Mouse (Mus musculus) retina, embryonic 14.5 days (tissue): ENCODE data around the gene Wipi2.
A peak's percentile ranks its signal among the peaks of the same experiment; 100 is the strongest.

Experiments
- DNase-seq: peaks from one replicate; pipeline ENCODE4 v3.0.0-alpha.2; 2015; ENCODE audit warnings: low spot score

The Wipi2 gene

DNA sequence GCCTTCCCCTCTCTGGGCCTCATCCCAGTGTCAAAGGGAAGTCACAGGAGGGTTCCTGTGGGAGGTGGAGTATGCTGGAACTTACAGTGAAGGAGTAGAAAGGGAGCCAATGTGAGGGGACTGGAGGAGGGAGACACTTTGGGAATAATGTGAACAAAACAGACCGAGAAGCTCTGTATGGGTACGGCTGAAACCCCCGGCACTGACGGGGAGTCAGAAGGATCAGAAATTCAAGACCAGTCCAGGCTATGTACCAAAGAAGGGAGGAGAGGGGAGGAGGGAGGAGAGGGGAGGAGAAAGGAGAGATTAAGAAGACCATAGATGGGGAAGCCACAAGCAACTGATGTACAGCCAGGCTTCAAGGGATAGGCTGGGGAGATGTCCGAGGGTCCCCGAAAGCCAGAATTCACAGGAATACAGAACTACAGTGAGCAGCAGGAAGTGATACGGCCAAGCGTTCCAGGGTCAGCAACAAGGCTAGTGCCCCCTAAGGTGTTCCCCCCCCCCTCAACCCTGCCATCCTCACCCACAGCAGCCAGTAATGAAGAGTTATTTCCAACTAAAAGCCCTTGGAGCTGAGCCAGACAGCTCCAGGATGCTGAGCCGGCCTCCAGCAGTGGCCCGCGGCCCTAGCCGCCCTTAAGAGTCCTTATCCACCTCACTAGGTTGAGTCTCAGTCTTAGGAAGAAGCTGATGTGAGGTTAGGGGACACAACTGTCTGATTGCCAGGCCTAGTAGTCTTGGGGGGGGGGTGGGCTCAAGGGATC lies 65.7 kb downstream of the Wipi2 start:
- DNase-seq = no peak

DNA sequence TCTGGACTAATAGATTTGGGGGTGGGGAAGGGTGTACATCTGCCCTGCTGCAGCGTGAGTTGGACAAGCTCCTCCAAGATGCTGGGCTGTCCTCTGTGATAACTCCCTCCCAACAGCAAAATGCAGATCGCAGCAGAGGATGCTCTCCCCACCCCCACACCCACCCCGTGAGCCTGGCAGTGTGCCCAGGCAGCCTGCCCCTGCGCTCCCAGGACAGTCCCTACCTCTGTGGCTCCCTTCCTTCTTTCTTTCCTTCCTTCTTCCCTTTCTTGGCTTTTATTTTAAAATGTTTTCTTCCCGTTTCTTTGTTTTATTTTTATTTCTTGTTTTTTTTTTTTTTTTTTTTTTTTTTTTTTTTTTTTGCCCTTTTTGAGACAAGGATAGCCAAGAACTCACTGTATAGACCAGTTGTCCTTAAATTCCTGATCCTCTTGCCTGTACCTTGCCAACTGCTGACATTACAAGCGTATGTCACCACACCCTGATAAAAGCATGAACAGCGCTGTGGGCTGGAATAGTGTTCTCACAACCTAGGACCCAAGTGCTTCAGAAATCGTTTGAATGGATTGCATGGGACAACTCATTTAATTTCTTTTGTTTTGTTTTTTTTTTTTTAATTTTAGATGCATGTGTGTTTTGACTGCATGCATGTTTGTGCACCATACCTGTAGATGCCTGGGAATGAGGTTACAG lies 66.4 kb downstream of the Wipi2 start:
- DNase-seq = no peak

DNA sequence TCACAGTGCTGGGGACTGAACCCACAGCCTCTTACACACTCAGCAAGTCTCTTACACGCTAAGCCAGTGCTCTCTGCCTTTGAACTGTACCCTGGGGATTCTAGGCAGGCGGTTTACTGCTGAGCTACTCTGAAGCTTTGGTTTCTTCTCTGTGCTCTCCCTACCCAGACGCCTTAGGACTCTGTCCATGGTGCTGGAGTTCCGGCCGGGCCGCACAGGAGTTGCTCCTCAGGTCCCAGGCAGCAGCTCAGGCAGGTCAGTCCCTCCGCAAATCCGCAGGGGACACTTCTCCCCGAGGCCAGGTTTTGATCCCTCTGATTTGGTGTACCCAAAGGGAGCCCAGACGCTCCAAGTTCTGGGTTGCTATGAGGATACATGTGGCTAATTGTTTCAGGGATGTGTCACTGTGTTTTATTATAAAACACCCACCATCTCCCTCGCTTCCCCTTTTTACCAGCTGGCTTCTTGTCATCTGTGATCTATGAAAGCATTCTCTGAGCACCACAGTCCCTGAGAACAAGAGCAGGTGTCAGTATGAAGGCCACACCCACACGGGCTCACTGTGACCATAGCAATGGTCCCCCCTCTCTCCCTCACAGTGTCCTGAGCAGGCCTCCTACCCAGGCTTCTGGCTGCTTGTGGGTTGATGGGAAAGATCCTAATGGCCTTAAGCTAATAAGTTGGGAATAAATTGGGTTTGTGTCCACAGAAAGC lies 67.3 kb downstream of the Wipi2 start:
- peak; percentile 67 for DNase-seq

DNA sequence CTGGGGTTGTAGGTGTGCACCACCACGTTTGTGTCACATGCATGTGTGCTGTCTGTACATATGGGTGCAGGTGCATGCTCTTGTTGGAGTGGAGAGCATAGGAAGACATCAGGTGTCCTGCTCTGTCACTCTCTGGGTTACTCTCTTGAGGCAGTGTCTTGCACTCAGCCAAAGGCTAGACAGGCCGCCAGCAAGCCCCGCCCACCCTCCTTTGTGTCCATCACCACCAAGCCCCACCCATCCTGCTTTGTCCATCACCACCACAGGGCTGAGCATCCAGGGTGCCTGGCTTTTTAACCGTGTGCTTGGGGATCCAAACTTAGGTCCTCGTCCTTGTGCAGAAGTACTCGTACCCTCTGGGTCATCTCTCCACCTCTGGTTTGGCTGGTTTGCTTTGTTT lies 68.8 kb downstream of the Wipi2 start:
- DNase-seq = peak; percentile 48

DNA sequence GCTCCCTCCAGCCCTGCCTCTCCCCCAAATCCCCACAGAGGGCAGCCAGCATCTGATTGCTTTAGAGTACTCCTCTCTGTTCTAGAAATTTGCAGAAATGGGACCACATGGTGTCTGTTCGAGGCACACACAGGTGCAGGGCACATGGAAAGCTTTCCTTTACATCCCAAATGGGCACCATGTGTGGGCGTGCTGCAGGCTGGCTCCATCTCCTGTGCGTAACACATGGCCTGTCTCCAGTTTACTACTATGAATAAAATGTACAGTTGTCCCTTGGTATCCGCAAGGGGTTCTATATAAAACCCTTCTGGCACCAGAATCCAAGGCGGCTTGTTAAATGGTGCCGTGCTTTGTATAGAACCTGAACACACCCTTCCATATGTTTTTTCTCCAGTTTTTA lies 69.4 kb downstream of the Wipi2 start:
- no peak for DNase-seq

DNA sequence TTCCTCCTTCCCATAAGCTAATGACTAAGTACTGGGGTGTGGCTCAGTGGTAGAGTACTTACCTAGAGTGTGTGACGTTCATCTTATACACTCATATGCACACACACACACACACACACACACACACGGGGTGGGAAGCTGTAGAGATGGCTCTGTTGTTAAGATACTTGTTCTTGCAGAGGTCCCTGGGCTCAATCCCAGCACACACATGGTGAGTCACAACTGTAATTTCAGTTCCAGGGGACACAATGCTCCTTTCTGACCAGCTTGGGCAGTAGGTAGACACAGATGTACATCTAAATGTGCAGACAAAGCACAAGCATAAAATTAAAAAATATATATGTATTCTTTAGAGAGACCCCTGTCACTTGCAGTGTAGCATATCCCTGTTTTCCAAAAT lies 70.2 kb downstream of the Wipi2 start:
- no peak for DNase-seq

DNA sequence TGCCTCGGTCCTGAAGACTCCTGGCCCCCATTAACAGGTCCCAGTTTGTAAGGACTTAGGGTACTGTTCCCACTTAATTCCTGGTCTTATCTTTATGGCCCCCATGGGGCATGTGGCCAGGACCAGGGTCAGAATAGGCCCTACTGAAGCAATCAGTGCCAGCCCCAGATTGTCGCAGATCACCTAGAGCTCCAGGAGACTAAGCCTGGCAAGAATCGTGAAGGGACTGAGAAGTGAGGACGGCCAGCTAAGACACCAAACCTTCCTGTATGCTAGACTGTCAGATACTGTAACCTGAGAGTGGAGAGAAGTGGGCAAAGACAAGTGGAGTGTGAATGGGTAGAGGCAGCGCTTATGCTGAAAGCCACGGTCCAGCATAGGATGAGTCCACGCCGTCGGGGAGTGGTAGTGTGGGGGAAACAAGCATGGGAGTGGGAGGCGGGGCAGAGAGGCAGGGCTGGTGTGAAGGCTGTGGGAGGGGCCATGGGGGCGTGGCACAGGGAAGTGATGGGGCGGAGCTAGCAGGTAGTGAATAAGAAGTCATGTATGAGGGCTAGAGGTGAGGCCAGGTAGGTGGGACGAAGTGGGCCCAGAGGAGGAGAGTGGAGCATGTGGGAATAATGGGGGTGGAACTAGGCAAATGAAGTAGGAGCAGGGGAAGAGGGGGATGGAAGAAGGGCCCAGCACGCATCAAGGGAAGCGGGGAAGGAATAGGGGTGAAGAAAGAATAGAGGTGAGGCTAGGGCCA lies 73.5 kb downstream of the Wipi2 start:
- peak; percentile 35 for DNase-seq

DNA sequence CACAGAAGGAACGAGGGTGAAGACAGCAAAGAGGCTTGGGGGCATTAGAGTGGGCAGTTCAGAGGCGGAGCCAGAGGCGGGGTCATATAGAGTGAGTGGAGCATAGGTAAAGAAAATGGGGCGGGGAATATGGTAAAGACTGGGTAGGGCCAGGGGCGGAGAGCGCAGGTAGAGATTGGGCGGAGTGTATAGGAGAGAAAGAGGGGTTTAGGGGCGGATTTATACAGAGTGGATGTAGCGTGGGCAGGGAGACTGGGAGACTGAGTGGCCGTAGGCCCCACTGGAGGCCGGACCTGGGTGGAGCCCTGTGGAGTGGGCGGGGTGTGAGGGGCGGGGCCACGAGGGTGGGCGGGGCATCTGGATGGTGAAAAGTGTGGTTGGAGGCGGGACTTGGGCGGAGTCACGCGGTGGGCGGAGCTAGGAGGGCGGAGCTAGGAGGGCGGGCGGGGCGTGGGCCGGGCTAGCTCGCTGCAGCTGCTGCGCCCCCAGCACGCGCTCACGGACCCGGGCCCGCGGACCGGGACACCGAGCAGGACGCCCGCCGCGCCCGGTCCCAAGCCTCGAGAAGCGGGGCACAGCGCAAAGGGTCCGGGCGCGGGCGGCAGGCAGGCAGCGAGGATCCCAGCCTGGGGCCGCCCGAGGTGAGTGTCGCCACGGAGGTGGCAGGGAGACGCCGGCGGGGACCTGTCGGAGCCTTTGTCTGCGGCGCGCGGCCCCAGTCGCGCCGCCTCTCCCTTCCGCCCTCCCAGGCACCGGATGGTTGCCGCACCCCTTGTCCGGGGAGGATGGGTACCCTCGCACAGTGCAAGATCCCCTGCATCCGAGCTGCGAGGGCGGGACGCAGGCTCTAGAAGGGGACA lies 74.4 kb downstream of the Wipi2 start:
- DNase-seq = peak; percentile 84

DNA sequence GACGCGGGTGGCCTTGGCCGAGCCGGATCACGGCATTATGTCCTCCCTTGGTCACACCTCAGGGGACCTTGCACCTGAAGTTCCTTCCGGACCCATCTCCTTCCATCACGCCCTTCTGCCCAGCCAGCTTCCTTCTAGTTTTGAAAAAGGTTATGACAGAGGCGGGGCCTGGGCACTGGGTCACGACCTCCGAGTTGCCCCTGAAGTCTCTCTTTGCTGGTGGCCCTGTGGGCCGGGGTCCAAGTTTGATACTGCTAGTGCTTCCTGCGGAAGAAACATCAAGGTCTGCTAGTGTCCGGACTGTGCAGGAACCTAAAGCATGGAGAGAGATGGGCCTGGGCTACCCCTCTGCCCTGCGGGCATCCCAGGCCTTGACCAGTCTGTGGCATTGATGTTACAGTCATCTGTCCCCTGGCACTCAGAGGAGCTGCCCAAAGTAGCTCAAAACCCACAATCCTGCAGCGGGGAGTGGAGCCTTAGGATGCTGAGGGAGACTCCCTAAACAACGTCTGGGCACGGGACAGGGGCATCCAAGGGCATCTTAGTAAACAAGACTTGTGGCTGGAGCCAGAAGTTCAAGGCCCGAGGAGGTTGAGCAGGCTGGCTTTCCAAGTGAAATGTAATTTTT lies 75.1 kb downstream of the Wipi2 start:
- DNase-seq = no peak

DNA sequence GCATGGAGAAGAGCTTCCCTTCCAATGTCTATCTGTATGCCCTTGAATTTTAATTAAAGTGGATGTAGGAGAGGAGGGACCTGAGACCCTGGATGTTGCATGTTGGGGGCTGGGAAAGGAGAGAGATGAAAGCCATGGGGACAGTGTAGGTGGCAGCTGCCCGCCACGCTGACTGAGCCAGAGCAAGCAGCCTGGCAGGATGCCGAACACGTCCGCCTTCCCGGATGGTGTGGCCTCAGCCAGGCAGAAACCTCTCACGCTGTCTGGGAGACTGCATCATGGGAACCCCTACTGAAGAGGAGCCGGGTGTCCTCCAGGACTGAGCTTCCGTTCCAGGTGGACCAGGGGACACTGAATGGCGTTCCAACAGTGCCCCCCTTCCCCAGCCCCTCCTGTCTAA lies 76.1 kb downstream of the Wipi2 start:
- no peak for DNase-seq

DNA sequence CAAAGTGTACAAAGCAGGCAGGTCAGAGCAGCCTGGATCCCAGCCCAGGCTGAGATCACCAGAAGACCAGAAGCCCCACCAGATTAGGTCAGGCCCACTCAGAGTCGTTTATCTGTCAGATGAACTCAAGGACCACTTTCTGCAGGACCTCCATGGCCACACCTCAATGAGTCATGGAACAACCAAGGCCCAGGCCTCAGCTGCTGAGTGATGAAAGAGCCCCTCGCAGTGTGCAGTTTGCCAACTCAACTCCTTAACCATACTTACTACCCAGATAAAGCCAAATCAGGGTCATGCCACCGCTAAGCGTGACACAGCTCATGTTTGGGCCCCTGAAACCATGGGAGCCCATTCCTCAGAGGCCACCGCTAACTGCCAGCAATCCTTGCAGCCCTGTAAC lies 80.2 kb downstream of the Wipi2 start:
- DNase-seq = no peak

DNA sequence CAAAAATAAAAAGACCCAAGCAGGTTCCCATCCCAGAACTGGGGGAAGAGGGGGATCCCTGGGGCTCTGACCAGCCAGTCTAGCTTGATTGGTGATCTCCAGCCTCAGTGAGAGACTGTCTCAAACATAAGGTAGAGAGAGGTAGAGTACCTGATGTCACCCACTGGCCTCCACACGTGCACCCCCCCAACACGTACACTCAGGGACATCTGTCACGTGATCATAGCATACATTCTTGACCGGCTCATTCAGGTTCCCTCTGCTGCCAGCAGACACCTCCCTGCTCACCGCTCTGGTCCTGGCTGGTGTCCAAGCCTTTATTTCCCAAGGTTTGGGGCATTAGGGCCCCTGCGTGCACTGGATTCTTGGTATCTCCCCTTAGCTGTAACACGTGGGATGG lies 81.9 kb downstream of the Wipi2 start:
- DNase-seq = no peak

DNA sequence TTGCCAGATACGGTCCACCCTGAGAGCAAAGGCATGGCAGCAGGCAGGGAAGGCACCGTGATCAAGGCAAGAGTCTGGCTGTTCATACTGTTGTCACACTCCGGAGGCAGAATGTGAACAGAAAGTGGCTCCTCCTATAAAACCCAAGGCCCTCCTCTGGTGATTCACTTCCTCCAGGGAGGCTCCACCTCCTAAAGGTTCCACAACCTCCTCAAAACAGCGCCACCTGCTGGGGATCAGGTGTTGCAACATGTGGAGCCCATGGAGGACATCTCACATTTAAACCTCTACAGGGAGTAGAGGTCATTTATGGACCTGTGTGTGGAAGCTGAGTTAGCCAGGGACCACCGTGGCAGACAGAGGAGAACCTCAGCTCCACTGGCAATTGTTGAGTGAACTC lies 84.9 kb downstream of the Wipi2 start:
- no peak for DNase-seq

DNA sequence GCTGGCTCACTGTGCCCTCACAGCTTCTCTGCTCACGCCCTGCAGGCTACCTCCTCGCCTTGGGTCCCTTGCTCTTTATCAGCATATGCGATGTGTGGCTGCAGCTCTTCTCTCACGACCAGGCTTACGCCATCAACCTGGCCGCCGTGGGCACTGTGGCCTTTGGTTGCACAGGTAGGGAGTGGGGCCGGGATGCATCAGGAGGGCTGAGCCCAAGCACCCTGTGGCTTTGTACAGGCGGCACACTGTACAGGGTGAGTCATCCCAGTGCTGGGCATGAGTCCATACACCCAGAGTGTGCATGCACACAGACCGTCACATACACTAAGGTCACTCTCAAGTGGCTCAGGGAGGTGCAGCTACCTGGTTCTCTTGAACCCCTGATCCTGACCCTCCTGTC lies 86.5 kb downstream of the Wipi2 start:
- DNase-seq = no peak

DNA sequence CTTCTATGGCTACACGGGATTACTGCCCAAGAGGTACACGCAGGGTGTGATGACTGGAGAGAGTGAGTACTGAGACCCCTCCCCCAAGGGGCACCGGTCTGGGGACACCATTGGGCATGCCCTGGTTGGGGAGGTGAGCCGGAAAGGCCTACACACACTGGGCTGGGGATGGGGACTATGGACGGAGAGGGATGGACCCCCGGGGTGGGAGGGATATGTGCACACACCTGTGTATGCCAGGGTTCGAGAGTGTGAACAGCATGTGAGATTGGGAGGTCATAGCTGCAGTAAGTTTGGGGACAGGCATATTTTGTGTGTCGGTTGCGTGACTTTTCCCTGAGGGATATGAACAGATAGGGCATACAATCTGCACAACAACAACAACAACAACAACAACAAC lies 87.6 kb downstream of the Wipi2 start:
- no peak for DNase-seq

DNA sequence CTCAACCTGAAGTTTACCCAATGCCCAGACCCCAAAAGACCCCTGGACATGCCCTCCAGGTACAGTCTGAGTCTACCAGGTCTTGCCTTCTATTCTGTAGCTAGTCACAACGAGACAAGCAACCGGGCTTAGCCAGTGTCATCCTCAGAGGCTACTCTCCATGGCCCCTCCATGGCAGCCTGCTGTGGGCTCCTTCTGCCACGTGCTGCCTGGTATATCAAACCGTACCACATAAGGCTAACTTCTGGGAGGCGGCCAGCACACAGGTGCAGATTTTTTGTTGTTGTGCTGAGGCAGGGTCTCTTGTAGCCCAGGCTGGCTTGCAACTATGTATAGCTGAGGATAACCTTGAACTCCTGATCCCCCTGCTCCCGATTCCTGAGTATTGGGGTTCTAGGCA lies 88.6 kb downstream of the Wipi2 start:
- DNase-seq = no peak

DNA sequence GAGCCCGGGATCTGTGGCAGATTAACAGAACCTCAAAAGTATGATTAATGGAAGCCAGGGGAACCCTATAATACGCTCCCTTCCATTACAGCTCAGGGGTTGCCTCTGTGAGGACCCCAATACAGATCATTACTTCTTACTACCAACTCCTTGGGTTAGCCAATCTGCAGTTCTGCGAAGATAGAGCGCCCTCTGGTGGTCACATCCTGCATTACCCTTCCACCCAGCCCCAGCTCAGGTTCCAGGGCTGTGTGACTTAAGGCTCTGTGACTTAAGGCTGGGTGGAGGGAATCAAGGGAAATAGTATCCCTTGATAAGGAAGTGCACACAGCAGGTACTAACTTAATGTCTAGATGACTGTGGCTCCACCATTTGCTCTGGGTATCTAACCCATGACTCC lies 90.5 kb downstream of the Wipi2 start:
- DNase-seq = peak; percentile 91

DNA sequence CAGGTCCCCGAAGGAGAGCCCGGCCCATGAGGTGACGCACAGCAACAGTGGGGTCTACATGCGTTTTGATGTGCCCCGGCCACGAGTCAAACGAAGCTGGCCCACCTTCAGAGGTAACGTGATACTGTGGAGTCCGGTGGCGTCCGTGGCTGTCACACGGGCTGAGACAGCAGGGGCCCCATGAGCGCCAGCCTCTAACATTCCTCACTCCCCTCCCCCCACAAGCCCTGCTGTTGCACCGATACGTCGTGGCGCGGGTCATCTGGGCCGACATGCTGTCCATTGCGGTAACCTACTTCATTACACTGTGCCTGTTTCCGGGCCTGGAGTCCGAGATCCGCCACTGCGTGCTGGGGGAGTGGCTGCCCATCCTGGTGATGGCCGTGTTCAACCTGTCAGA lies 91.0 kb downstream of the Wipi2 start:
- no peak for DNase-seq

DNA sequence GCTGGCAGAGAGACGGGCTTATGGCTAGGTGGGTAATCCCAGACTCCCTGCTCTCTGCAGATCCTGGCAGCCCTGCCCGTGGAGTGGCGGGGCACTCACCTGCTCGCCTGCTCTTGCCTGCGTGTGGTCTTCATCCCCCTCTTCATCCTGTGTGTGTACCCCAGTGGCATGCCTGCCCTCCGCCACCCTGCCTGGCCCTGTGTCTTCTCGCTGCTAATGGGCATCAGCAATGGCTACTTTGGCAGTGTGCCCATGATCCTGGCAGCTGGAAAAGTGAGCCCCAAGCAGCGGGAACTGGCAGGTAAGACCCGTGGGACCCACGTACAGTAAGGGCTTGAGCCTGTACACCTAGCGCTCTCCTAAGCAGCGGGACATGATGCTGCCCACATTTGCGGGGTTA lies 92.4 kb downstream of the Wipi2 start:
- no peak for DNase-seq
